Mouse (Mus musculus) ZHBTc4 (cell line): ENCODE measurements around the gene 6430571L13Rik.
"Not testable (repeated sequence)": the region's sequence is repeated elsewhere in the genome, so short reads cannot be mapped to it uniquely, and the experiment has no call there.

Experiments used
- DNase-seq: peaks from one replicate; pipeline ENCODE4 v3.0.0-alpha.2; 2011; ENCODE audit warnings: low read depth, low spot score

The 6430571L13Rik gene

DNA sequence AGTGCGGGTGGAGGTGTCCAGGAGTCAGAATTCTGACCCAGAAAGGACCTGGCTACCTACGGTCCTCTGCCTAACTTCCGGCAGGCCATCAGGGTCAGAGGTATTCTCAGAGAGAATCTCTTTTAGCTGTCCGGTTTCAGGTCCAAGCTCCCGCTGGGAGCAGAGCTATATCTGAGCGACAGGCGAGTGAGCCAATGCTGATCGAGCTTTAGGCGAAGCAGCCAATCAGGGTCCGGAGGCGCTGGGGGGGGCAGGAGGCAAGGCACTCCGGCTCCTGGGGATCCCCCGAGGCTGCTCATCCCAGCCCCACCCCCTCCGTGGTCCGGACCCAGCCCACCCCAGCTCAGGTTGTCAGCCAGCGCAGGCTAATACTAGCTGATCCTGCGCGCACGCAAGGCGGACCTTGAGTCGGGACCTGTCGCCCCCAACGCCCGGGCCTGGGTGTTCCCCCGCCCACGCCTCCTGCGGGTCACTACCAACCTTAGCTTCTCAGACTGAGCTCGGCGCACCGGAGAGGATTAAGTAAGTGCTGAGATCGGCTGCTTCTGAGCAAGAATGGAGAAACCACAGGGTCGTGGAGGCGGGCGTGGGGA lies at the start of gene 6430571L13Rik:
Gene 6430571L13Rik, plus strand, starts transcription at position 336 of the 593 bp plus-strand sequence.
- DNase-seq, result peak; percentile 95

GRCm38 (mm10) chr9:107290897-107291296 lies 49.5 kb upstream of the 6430571L13Rik start:
- peak; percentile 76 for DNase-seq

GRCm38 (mm10) chr9:107294249-107294648 lies 46.2 kb upstream of the 6430571L13Rik start:
- DNase-seq, result peak; percentile 84

GRCm38 (mm10) chr9:107295616-107296015 lies 44.8 kb upstream of the 6430571L13Rik start:
- no peak for DNase-seq

- DNase-seq, result no peak
Observed at GRCm38 (mm10) chr9:107296016-107296040, 44.6 kb upstream of the 6430571L13Rik start, which contains the start of gene Cish. Cish (plus strand) TSS chr9:107296026.

GRCm38 (mm10) chr9:107296041-107296440 lies 44.4 kb upstream of the 6430571L13Rik start:
- no peak for DNase-seq

- peak; percentile 96 for DNase-seq
Observed at GRCm38 (mm10) chr9:107296501-107296965, 43.9 kb upstream of the 6430571L13Rik start.

DNA sequence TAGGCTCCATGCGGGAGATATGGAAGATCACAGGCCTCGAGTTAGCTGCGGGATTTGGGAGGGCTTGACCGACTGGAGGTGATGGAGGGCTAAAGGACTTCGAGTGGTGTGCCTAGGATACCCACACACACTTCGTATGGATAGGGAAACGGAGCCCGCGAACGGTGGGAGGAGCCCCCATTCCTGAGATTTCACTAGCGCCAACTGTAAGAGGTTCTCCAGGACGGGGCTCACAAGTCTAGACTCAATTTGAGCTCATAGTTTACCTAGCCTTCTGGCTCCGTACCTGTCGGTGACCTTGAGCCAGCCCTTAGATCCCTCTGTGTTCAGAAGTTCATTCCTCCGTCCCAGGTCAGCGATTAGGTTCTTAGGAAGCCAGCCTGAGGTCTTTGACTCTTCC lies 43.3 kb upstream of the 6430571L13Rik start:
- no peak for DNase-seq

GRCm38 (mm10) chr9:107297658-107298057 lies 42.7 kb upstream of the 6430571L13Rik start:
- no peak for DNase-seq

DNA sequence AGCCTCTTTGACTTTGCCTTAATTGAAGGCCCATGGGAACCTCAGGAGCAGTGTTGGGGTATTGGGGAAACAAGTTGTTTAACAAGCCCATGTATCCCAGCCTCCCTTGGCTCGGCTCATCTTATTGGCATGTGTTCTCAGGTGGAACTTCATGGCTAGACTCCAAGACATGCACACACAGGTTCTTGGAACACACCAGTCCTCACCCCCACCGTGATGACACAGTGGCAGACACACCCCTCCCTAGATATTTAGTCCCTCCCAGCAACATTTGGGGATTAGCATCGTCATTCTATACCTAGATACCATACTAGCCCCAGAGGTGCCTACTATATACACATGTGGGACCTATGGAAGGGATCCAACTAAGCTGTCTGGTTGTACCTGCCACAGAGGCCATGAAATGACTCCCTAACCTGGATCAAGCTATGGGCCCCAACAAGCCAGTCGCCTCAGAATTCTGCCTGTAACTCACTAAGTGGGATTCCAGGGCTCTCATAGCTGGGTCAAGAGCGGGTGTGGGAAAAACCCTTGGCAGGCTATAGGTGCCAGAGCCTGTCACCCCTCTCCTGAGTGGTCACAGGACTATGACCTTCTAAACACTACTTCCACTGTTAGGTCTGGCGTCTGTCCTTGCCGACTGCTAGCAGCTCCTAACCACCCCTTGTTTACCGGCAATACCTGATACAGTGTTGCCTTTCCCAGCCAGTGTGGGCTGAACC lies 42.2 kb upstream of the 6430571L13Rik start:
- DNase-seq, result no peak

- peak; percentile 58 for DNase-seq
Observed at GRCm38 (mm10) chr9:107298876-107299275, 41.5 kb upstream of the 6430571L13Rik start.

DNA sequence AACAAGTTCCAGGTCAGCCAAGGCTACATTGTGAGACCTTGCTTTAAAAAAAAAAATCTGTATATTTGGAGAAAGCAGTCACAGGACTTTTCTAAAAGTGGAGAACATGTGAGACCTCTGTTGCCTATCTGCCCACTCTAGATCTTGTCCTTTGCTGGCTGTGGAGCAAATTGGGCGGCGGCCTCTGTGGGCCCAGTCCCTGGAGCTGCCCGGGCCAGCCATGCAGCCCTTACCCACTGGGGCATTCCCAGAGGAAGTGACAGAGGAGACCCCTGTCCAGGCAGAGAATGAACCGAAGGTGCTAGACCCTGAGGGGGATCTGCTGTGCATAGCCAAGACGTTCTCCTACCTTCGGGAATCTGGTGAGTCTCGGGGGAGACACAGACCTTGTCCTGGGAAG lies 40.6 kb upstream of the 6430571L13Rik start:
- DNase-seq, result no peak

DNA sequence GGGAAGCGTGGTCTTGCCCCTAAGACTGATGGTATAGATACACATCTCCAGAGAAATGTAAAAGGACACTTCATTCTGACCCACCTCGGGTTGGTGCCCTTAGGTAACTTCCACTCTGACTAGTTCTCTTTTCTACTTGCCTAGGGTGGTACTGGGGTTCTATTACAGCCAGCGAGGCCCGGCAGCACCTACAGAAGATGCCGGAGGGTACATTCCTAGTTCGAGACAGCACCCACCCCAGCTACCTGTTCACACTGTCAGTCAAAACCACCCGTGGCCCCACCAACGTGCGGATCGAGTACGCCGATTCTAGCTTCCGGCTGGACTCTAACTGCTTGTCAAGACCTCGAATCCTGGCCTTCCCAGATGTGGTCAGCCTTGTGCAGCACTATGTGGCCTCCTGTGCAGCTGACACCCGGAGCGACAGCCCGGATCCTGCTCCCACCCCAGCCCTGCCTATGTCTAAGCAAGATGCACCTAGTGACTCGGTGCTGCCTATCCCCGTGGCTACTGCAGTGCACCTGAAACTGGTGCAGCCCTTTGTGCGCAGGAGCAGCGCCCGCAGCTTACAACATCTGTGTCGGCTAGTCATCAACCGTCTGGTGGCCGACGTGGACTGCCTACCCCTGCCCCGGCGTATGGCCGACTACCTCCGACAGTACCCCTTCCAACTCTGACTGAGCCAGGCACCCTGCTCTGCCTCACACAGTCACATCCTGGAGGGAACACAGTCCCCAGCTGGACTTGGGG lies 40.0 kb upstream of the 6430571L13Rik start:
- no peak for DNase-seq

DNA sequence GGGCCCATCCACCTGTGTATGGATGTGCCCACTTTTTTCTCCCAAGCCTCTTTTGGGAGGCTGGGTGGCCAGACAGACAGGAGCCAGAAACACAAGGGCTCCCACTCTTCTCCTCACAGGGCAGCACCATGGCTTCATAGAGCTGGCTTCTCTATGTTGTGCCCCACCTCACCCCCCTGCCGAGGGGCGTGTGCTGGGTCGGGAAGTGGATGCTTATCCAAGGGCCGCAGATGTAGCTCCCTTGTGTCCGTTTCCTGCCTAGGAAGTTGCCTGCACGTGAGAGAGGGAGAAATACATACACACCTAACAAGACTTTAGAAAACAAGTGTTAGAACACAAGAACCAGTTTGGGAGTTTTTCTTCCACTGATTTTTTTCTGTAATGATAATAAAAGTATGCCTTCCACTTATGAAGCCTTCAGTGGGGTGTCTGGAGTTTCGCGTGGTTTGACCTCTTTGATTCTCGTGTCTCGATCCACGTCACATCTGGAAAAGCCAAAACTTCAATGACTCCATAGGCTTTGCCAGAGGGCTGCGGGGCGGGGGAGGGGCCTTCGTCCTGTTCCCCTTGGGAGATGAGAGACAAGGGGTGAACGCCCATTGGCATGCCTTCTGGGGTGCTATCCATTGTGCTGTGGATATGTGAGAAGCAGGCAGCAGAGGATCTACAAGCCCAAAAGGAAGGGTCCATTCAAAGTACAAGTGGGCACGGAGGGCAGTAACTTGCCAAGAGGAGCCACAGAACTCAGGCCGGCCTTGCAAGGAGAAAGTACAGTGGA lies 38.7 kb upstream of the 6430571L13Rik start:
- no peak for DNase-seq

GRCm38 (mm10) chr9:107302592-107302991 lies 37.8 kb upstream of the 6430571L13Rik start:
- DNase-seq, result no peak

DNA sequence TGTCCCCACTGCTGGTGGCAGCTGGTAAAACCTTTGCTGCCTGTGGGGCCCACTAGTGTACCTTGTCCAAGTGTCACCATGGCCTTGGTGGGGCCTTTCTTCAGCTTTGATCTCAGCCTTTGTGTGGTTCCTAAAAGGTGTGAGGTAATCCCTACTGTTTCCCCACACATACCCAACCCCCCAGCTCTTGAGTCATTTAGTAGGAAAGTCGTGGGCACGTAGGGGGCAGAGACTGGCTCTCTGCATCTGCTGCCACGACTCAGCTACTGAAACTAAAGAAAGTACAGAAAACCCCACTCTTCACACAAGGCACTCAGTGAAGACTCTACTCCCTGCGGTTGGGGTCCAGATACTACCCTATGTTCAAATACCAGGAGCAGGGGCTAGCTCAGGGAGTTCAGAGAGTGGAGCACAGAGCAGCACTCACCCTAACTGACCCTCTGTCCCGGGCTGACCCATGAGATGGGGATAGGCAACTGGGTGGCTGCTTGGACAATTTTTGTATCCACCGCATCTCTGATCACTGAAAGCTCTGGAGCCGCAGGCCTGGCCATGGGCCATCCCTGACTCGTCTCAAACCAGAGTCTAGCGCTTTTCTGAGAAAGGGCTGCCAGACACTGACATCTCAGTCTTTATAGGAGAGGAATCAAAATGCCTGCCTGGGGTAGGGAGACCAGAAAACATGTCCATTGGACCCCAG lies 37.1 kb upstream of the 6430571L13Rik start:
- DNase-seq, result no peak

DNA sequence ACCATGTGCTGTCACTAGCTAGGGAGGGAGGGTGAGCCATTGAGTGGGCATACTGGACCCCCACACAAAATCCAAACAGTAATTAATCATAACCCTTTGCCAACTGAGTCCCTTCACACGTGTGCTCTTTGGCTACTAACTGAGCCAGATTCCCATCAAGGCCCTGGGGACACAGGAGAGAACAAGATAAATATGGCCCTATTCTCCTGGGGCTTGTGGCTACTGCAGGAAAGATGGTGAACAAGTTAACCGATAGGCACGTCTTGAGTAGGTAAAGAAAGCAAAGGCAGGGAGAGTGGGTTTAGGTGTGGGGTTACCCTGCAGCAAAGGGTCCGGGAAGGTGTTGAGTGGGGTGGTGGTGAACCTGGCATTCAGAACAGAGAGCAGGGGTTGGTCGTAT lies 36.5 kb upstream of the 6430571L13Rik start:
- DNase-seq, result no peak

- no peak for DNase-seq
Observed at GRCm38 (mm10) chr9:107304383-107304782, 36.0 kb upstream of the 6430571L13Rik start.

DNA sequence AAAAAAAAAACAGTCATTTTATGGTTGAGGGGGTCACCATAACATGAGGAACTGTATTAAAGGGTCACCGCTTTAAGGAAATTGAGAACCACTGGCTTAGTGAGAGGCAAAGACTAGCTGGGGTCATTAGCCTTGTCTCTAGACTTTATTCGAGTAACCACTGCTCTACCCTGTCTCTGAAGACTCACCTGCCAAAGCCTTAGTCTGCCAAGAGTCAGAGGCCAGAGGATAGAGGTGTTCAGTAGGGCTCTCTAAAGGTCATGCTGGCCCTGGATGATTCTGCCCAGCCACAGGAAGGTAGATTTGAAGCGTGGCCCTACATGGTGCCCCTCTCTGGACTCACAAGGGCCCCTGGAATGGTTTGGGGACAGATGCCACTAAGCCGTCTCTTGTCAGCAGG lies 35.4 kb upstream of the 6430571L13Rik start:
- no peak for DNase-seq

- no peak for DNase-seq
Observed at GRCm38 (mm10) chr9:107305601-107306542, 34.5 kb upstream of the 6430571L13Rik start.

- DNase-seq, result not testable (repeated sequence)
Observed at GRCm38 (mm10) chr9:107306673-107307072, 33.7 kb upstream of the 6430571L13Rik start.
